Mouse (Mus musculus) myocyte (in vitro differentiated cells): ENCODE data around the gene Gm21962. TPM values are rescaled to one million over a fixed set of nuclear protein-coding genes. Genes with fewer than 3 reads are reported as not detected.

Experiments
- H3K27me3 ChIP-seq: one replicate; pipeline ENCODE4 v1.6.1; 2011; ENCODE audit not compliant: control insufficient read depth, insufficient read depth, insufficient read length
- H3K36me3 ChIP-seq: one replicate; pipeline ENCODE4 v1.6.1; 2011; ENCODE audit not compliant: control insufficient read depth, insufficient read depth
- H3K4me2 ChIP-seq: one replicate; pipeline ENCODE4 v1.6.1; 2011; ENCODE audit warnings: low read depth, control low read depth
- H3K4me3 ChIP-seq: one replicate; pipeline ENCODE4 v1.5.1; 2011; ENCODE audit warnings: mild to moderate bottlenecking, control low read depth, moderate library complexity
- H3K79me2 ChIP-seq: one replicate; pipeline ENCODE4 v1.6.1; 2011; ENCODE audit not compliant: control insufficient read depth, insufficient read depth
- H3ac ChIP-seq: one replicate; pipeline ENCODE4 v1.6.1; 2011; ENCODE audit not compliant: control insufficient read depth, insufficient read length
- CEBPB ChIP-seq: IDR thresholded peaks from 2 replicates; pipeline ENCODE4 v1.6.1; 2011; ENCODE audit warnings: mild to moderate bottlenecking, moderate library complexity; ENCODE audit not compliant: poor library complexity, insufficient read depth, severe bottlenecking
- E2F4 ChIP-seq: IDR thresholded peaks from one replicate; pipeline ENCODE4 v1.6.1; 2011; ENCODE audit warnings: mild to moderate bottlenecking, control low read depth, moderate library complexity; ENCODE audit not compliant: insufficient read depth
- MAX ChIP-seq: IDR thresholded peaks from one replicate; pipeline ENCODE4 v1.6.1; 2011; ENCODE audit warnings: low read depth, mild to moderate bottlenecking, control low read depth
- MYOD1 ChIP-seq, 3 experiments: IDR thresholded peaks; one replicate each; pipeline ENCODE4 v1.6.1; 2011; ENCODE audit warnings: control low read depth in 2 of 3, low read depth in 2 of 3, mild to moderate bottlenecking in 2 of 3, moderate library complexity in 1 of 3; ENCODE audit not compliant: insufficient read length in 2 of 3, control insufficient read depth in 1 of 3
- MYOG ChIP-seq, 3 experiments: IDR thresholded peaks; one replicate each; pipeline ENCODE4 v1.6.1; 2011; ENCODE audit warnings: control low read depth in 2 of 3, low read depth in 2 of 3, mild to moderate bottlenecking in 2 of 3; ENCODE audit not compliant: insufficient read length in 2 of 3, control insufficient read depth in 1 of 3, insufficient read depth in 1 of 3
- POLR2A ChIP-seq: IDR thresholded peaks from one replicate; pipeline ENCODE4 v1.6.1; 2011; ENCODE audit warnings: low read depth, mild to moderate bottlenecking, control low read depth, moderate library complexity; ENCODE audit not compliant: insufficient read length
- POLR2AphosphoS2 ChIP-seq: IDR thresholded peaks from one replicate; pipeline ENCODE4 v1.6.1; 2011; ENCODE audit warnings: low read depth, control low read depth; ENCODE audit not compliant: insufficient read length
- REST ChIP-seq: IDR thresholded peaks from one replicate; pipeline ENCODE4 v1.6.1; 2011; ENCODE audit warnings: mild to moderate bottlenecking, control low read depth, moderate library complexity; ENCODE audit not compliant: insufficient read depth, insufficient read length
- SRF ChIP-seq: IDR thresholded peaks from one replicate; pipeline ENCODE4 v1.6.1; 2011; ENCODE audit warnings: low read depth; ENCODE audit not compliant: control insufficient read depth, insufficient read length
- TCF12 ChIP-seq: IDR thresholded peaks from one replicate; pipeline ENCODE4 v1.6.1; 2011; ENCODE audit warnings: mild to moderate bottlenecking, control low read depth; ENCODE audit not compliant: poor library complexity, insufficient read depth, severe bottlenecking
- TCF3 ChIP-seq: IDR thresholded peaks from one replicate; pipeline ENCODE4 v1.6.1; 2011; ENCODE audit warnings: low read depth, control low read depth; ENCODE audit not compliant: insufficient read length
- USF1 ChIP-seq: IDR thresholded peaks from one replicate; pipeline ENCODE4 v1.6.1; 2011; ENCODE audit warnings: low read depth, mild to moderate bottlenecking, control low read depth, moderate library complexity
- polyA plus RNA-seq: library from polyadenylated mRNA; unstranded; fragments of >200 nt; fragmentation: generic; extraction: Trizol; gene quantifications from one replicate; pipeline ENCODE4 v1.2.1, GENCODE M21; 2012; ENCODE audit warnings: missing spikeins

Gene Gm21962
- polyA plus RNA-seq, 1 experiment = not detected

DNA sequence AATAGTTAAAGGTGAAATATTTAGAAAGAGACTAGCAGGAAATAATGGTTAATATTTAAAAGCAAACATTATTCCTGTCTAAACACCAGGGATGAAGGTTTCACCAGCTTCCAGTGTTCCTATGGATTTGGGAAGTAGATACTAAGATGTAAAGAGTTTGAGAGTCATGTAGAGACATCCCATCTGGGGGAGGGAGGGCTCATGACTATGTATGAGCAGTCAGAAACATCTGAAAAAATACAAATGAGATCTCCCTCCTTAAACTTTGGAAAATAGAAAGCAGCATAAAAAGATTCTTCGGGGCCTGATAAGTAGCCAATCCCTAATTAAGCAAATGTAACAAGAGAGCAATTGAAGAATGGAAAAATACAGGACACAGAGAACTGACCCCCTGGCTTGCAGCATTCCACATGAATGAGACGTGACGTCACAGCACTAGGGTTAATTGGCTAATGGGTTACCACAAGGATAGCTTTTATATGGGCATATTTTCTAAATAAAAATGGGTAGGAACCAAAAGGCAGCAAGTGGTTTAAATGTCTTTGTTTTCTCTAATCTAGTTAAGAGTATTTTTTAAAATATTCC, 45.3 kb downstream of the Gm21962 start:
- TF ChIP-seq POLR2AphosphoS2 = no peak
- TF ChIP-seq TCF3 = no peak
- TF ChIP-seq E2F4 = no peak
- TF ChIP-seq MAX = no peak
- TF ChIP-seq MYOD1 (IDR thresholded peaks at IDR 0.05; ENCODE audit: control insufficient read depth in 1 of 3, insufficient read length in 2 of 3, low read depth in 2 of 3) = no peak
- TF ChIP-seq MYOG (IDR thresholded peaks at IDR 0.05; ENCODE audit: control insufficient read depth in 1 of 3, insufficient read depth in 1 of 3, insufficient read length in 2 of 3, low read depth in 2 of 3) = no peak
- TF ChIP-seq CEBPB = no peak
- no peak for TF ChIP-seq TCF12
- no peak for TF ChIP-seq SRF
- no peak for TF ChIP-seq USF1
- no peak for TF ChIP-seq POLR2A
- no peak for TF ChIP-seq REST
- Histone ChIP-seq H3K79me2 (no peaks in the 10 kb centered on the region), H3K36me3 (no peaks in the 10 kb centered on the region), H3K27me3 (no peaks in the 10 kb centered on the region), H3K4me2 (no peak overlapping the region), H3K4me3 (no peak overlapping the region), H3ac (no peak overlapping the region)

Other genes with a start within 250 kb of the Gm21962 start
- 2.1 TPM for gene Ddit4l, start 49.9 kb upstream of the Gm21962 start, polyA plus RNA-seq
- gene H2afz, start 193.0 kb downstream of the Gm21962 start, polyA plus RNA-seq = 1,333 TPM
- 2.5 TPM for gene Dnajb14, start 196.2 kb downstream of the Gm21962 start, polyA plus RNA-seq
- gene Lamtor3, start 247.0 kb downstream of the Gm21962 start, polyA plus RNA-seq = 48.7 TPM